Comparison of ENCODE assay signal across 16 mouse cellular contexts in the genomic region with DNA sequence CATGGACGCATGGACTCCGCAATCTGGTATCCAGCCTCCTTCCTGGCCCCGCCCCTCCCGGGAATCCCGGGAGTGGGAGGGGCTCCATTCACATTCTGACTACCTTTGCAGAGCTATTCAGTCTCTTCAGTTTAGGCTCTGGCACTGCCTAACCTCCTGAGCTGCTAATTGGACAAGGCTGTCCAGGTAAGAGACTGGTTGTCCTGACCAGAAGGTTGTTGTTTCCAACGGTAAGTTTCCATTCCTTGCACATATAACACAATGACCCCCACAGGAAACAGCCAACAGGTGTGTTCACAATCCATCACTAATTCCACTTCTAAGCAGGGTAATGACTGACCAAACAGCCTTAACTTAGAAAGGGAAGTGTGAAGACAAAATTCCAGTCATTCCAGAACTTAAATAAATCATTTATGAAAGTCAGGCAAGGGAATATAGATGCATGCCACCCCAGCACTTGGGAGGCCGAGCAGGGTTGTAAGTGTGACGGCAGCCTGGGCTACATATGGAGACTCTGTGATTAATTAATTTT.
DNase-seq lines count a peak whose midpoint lies in the region; ATAC-seq lines count a peak whose summit lies in the region.
"Had no signal": no experiment of that assay in that cellular context is flagged by ENCODE, and none has a peak within 500 bp of the region (broad histone marks: within the 10 kb centered on the region; RNA-seq: fewer than 3 reads in every experiment).

No protein-coding gene starts in this region.

- peak; percentile 38 for DNase-seq in ES-CJ7 (ENCODE audit: low read depth, low spot score)
- peak; percentile 63 for DNase-seq in R1 (ENCODE audit: low read depth, low spot score)
- DNase-seq in frontal cortex, postnatal 10 days (ENCODE audit: low spot score in 2 of 2), result no peak
- no peak for DNase-seq in hindbrain, embryonic 11.5 days (ENCODE audit: low spot score)
- DNase-seq: adrenal gland, adult 8-10 months; cerebellum, adult 18-20 months; left cerebral cortex, postnatal 4 days; liver, embryonic 13.5 days; right cerebral cortex, postnatal 14 days had no signal

- H3K36me3 ChIP-seq in kidney, embryonic 14.5 days (ENCODE audit: control insufficient read depth, insufficient read depth, low read length), result no peaks in the 10 kb centered on the region
- H3K36me3 ChIP-seq in lung, embryonic 16.5 days (ENCODE audit: control insufficient read depth, insufficient read depth, low read length), result no peaks in the 10 kb centered on the region
- H3K36me3 ChIP-seq in hindbrain, embryonic 11.5 days (ENCODE audit: control insufficient read depth, insufficient read depth, low read length), result no peaks in the 10 kb centered on the region
- H3K36me3 ChIP-seq: embryonic facial prominence, embryonic 12.5 days; heart, embryonic 12.5 days; liver, embryonic 13.5 days; neural tube, embryonic 12.5 days had no signal

- 60% methylated on average over 8 of the region's 8 CpGs for WGBS in kidney, embryonic 14.5 days
- 38% methylated on average over 8 of the region's 8 CpGs for WGBS in lung, embryonic 16.5 days
- WGBS in hindbrain, embryonic 11.5 days, result 68% methylated on average over 8 of the region's 8 CpGs

- no peak overlapping the region for H3K4me2 ChIP-seq in kidney, embryonic 14.5 days (replicated peaks; ENCODE audit: low read depth, low read length)
- H3K4me2 ChIP-seq in lung, embryonic 16.5 days (ENCODE audit: low read depth, low read length), result 0 out of 2 replicates have a peak overlapping the region, but pooled peaks have one; percentile 11
- no peak overlapping the region for H3K4me2 ChIP-seq in hindbrain, embryonic 11.5 days (replicated peaks; ENCODE audit: low read depth, low read length)
- H3K4me2 ChIP-seq: embryonic facial prominence, embryonic 12.5 days; heart, embryonic 12.5 days; liver, embryonic 13.5 days; neural tube, embryonic 12.5 days had no signal

- no peaks in the 10 kb centered on the region for H3K27me3 ChIP-seq in kidney, embryonic 14.5 days (ENCODE audit: control insufficient read depth, insufficient read depth, low read length)
- no peaks in the 10 kb centered on the region for H3K27me3 ChIP-seq in lung, embryonic 16.5 days (ENCODE audit: control insufficient read depth, insufficient read depth, low read depth, low read length)
- no peaks in the 10 kb centered on the region for H3K27me3 ChIP-seq in hindbrain, embryonic 11.5 days (ENCODE audit: control insufficient read depth, insufficient read depth, low read length)
- H3K27me3 ChIP-seq: embryonic facial prominence, embryonic 12.5 days; heart, embryonic 12.5 days; liver, embryonic 13.5 days; neural tube, embryonic 12.5 days had no signal

- no peak overlapping the region for H3K27ac ChIP-seq in kidney, embryonic 14.5 days (ENCODE audit: low read depth, low read length)
- peak overlapping the region; percentile 62 for H3K27ac ChIP-seq in lung, embryonic 16.5 days (ENCODE audit: low read length)
- H3K27ac ChIP-seq in hindbrain, embryonic 11.5 days (ENCODE audit: low read depth, low read length), result no peak overlapping the region
- H3K27ac ChIP-seq: embryonic facial prominence, embryonic 12.5 days; liver, embryonic 13.5 days; neural tube, embryonic 12.5 days had no signal

- H3K4me3 ChIP-seq in kidney, embryonic 14.5 days (ENCODE audit: low read length), result no peak overlapping the region
- H3K4me3 ChIP-seq in lung, embryonic 16.5 days (ENCODE audit: low read length), result no peak overlapping the region
- no peak overlapping the region for H3K4me3 ChIP-seq in hindbrain, embryonic 11.5 days (ENCODE audit: low read depth, low read length)
- H3K4me3 ChIP-seq: embryonic facial prominence, embryonic 12.5 days; heart, embryonic 12.5 days; liver, embryonic 13.5 days; neural tube, embryonic 12.5 days had no signal

- H3K4me1 ChIP-seq in kidney, embryonic 14.5 days (ENCODE audit: control insufficient read depth, insufficient read depth, low read length), result no peaks in the 10 kb centered on the region
- H3K4me1 ChIP-seq in lung, embryonic 16.5 days (replicated peaks; ENCODE audit: control insufficient read depth, insufficient read depth, low read length), result 0 out of 2 replicates have a peak, but pooled peaks cover 5% of the 10 kb centered on the region
- H3K4me1 ChIP-seq in hindbrain, embryonic 11.5 days (replicated peaks; ENCODE audit: control insufficient read depth, insufficient read depth, low read length), result no peaks in the 10 kb centered on the region
- H3K4me1 ChIP-seq: embryonic facial prominence, embryonic 12.5 days; liver, embryonic 13.5 days; neural tube, embryonic 12.5 days had no signal

- peaks cover 4% of the 10 kb centered on the region; the same call in 1 of the 2 replicates for H3K9me3 ChIP-seq in kidney, embryonic 14.5 days (ENCODE audit: control insufficient read depth, low read length)
- 0 out of 2 replicates have a peak, but pooled peaks cover 3% of the 10 kb centered on the region for H3K9me3 ChIP-seq in lung, embryonic 16.5 days (ENCODE audit: control insufficient read depth, low read length)
- no peaks in the 10 kb centered on the region for H3K9me3 ChIP-seq in hindbrain, embryonic 11.5 days (ENCODE audit: control insufficient read depth, low read length)
- H3K9me3 ChIP-seq: embryonic facial prominence, embryonic 12.5 days; liver, embryonic 13.5 days; neural tube, embryonic 12.5 days had no signal

- no peak overlapping the region for H3K9ac ChIP-seq in kidney, embryonic 14.5 days (ENCODE audit: low read depth, low read length)
- H3K9ac ChIP-seq in lung, embryonic 16.5 days (ENCODE audit: low read length), result no peak overlapping the region
- no peak overlapping the region for H3K9ac ChIP-seq in hindbrain, embryonic 11.5 days (ENCODE audit: low read depth, low read length)
- H3K9ac ChIP-seq: embryonic facial prominence, embryonic 12.5 days; heart, embryonic 12.5 days; liver, embryonic 13.5 days; neural tube, embryonic 12.5 days had no signal

- peak; percentile 59; the same call in 1 of the 2 replicates for ATAC-seq in kidney, embryonic 14.5 days (ENCODE audit: low FRiP score, low TSS enrichment)
- peak; percentile 56 for ATAC-seq in lung, embryonic 16.5 days (ENCODE audit: low read depth)
- ATAC-seq in activated CD4-positive, CD25-positive, alpha-beta regulatory T cell, adult 4 months, result no peak
- no peak for ATAC-seq in hindbrain, embryonic 11.5 days (ENCODE audit: low FRiP score)
- ATAC-seq: inflammation-experienced regulatory T-cells, adult 6 months had no signal

Comparison
In these comparisons a context has a peak if more than half of its experiments do, and no peak if none do; other contexts are left out.
1. DNase-seq: peak in ES-CJ7 (single experiment) and R1 (single experiment); none in frontal cortex, postnatal 10 days (0 of 2) and hindbrain, embryonic 11.5 days (single experiment).
2. ATAC-seq: peak in kidney, embryonic 14.5 days (single experiment) and lung, embryonic 16.5 days (single experiment); none in activated CD4-positive, CD25-positive, alpha-beta regulatory T cell, adult 4 months (single experiment) and hindbrain, embryonic 11.5 days (single experiment).